Mouse (Mus musculus): ENCODE data around the gene Zfp53.
"Not testable (repeated sequence)": the region's sequence is repeated elsewhere in the genome, so short reads cannot be mapped to it uniquely, and the experiment has no call there.

GRCm38 (mm10) chr17:21475290-21475689 is 13.5 kb upstream of the Zfp53 start:
- TF ChIP-seq POLR2A, CTCF (IDR thresholded peaks at IDR 0.05; ENCODE audit: insufficient read depth, low read depth, low read length): not testable (repeated sequence)
